Mouse (Mus musculus) hindbrain, embryonic 15.5 days (tissue): Measurements from ENCODE around the gene Pmepa1. TPM values are rescaled to one million over a fixed set of nuclear protein-coding genes. Genes with fewer than 3 reads are reported as not detected.
A peak's percentile ranks its signal among the peaks of the same experiment; 100 is the strongest.

Experiments used
- ATAC-seq: fragments of 200-750 bp; cut with Nextera tagmentation; 2 replicates; pipeline ENCODE4 v1.8.0; 2017; ENCODE audit warnings: low read depth, moderate number of reproducible peaks, moderate TSS enrichment; ENCODE audit not compliant: low FRiP score
- H3K27ac ChIP-seq: fragments of 300-500 bp; sonication (generic); replicated peaks from 2 replicates; pipeline ENCODE4 v1.5.1; 2015; ENCODE audit warnings: mild to moderate bottlenecking, inconsistent platforms
- H3K27me3 ChIP-seq: fragments of 300-500 bp; sonication (generic); 2 replicates; pipeline ENCODE4 v1.6.1; 2015; ENCODE audit warnings: control low read depth, inconsistent platforms
- H3K36me3 ChIP-seq: fragments of 300-500 bp; sonication (generic); 2 replicates; pipeline ENCODE4 v1.6.1; 2015; ENCODE audit warnings: control low read depth, inconsistent platforms
- H3K4me1 ChIP-seq: fragments of 300-500 bp; sonication (generic); replicated peaks from 2 replicates; pipeline ENCODE4 v1.6.1; 2015; ENCODE audit warnings: control low read depth, inconsistent platforms
- H3K4me2 ChIP-seq: fragments of 300-500 bp; sonication (generic); 2 replicates; pipeline ENCODE4 v1.6.1; 2015; ENCODE audit warnings: moderate library complexity, mild to moderate bottlenecking, inconsistent platforms
- H3K4me3 ChIP-seq: fragments of 300-500 bp; sonication (generic); 2 replicates; pipeline ENCODE4 v1.5.1; 2015; ENCODE audit warnings: mild to moderate bottlenecking, inconsistent platforms
- H3K9ac ChIP-seq: fragments of 300-500 bp; sonication (generic); 2 replicates; pipeline ENCODE4 v1.6.1; 2015; ENCODE audit warnings: inconsistent platforms
- H3K9me3 ChIP-seq: fragments of 300-500 bp; sonication (generic); 2 replicates; pipeline ENCODE4 v1.6.1; 2016; ENCODE audit warnings: control low read depth, inconsistent platforms
- whole genome bisulfite sequencing: fragments of 180-500 bp; shearing (Covaris S2); methylation state at CpG from one replicate; pipeline ENCODE4 v1.1.7; 2015; 5-methylcytosine and 5-hydroxymethylcytosine counted together
- polyA plus RNA-seq: library from polyadenylated mRNA; unstranded; fragments of >200 nt; fragmentation: Nextera tagmentation; extraction: Ambion mirVana; gene quantifications from 2 replicates; pipeline ENCODE4 v1.2.1, GENCODE M21; 2015

The Pmepa1 gene
- polyA plus RNA-seq, 1 experiment from 2014 or later, result 5.0 TPM

GRCm38 (mm10) chr2:173249386-173249785, 26.9 kb downstream of the Pmepa1 start:
- H3K4me1 ChIP-seq, result peaks cover 76% of the 10 kb centered on the region
- H3K4me3 ChIP-seq, result no peak overlapping the region
- H3K4me2 ChIP-seq, result no peak overlapping the region
- no peaks in the 10 kb centered on the region for H3K27me3 ChIP-seq
- 40% methylated on average over 3 of the region's 3 CpGs for WGBS
- no peaks in the 10 kb centered on the region for H3K9me3 ChIP-seq
- ATAC-seq, result peak; percentile 19; the same call in 1 of the 2 replicates
- no peak overlapping the region for H3K9ac ChIP-seq
- H3K27ac ChIP-seq, result no peak overlapping the region; the same call in 1 of the 2 replicates
- no peaks in the 10 kb centered on the region for H3K36me3 ChIP-seq

DNA sequence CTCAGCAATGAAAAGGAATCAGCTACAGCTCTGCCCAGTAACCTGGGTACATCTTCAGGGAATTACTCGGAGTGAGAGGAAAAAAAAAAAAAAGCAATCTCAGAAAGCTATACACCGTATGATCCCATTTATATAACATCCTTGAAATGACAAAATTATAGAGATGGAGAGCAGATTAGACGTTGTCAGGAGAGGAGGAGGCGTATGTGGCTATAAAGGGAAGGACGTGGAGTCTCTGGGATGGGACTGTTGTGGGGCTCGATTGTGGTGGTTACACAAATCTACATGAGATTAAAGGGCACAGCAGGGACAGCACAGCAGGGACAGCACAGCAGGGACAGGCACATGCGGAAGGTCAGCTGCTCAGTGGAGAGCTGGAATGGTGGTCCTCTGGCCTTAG, 27.5 kb downstream of the Pmepa1 start:
- Histone ChIP-seq H3K27me3 (no peaks in the 10 kb centered on the region), H3K4me2 (no peak overlapping the region), H3K27ac (no peak overlapping the region), H3K9ac (no peak overlapping the region), H3K4me1 (peaks cover 71% of the 10 kb centered on the region), H3K36me3 (no peaks in the 10 kb centered on the region), H3K4me3 (no peak overlapping the region), H3K9me3 (no peaks in the 10 kb centered on the region)
- 72% methylated on average over 7 of the region's 7 CpGs for WGBS
- no peak; the same call in 1 of the 2 replicates for ATAC-seq

DNA sequence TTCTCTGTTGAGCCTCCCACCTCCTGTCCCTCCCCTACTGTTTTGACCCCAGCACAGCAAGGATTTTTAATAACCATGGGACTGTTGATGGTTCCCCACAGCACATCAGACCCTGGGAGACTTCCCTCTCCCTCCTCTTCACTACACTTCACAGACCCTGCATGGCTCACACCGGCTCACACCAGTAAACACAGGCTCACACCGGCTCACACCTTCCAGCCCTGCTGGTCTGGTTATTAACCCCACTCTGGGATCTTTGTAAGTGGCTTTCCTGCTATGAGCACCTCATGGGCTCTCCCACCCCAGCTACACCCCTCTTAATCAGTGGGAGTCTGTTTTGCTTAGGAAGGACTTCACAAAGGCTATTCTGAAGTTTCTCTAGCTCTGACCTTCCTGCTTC, 28.4 kb downstream of the Pmepa1 start:
- Histone ChIP-seq H3K9ac (no peak overlapping the region), H3K27me3 (no peaks in the 10 kb centered on the region), H3K36me3 (no peaks in the 10 kb centered on the region), H3K4me2 (no peak overlapping the region), H3K27ac (no peak overlapping the region), H3K4me1 (peaks cover 69% of the 10 kb centered on the region), H3K9me3 (no peaks in the 10 kb centered on the region), H3K4me3 (no peak overlapping the region)
- WGBS, result 45% methylated on average over 2 of the region's 2 CpGs
- no peak for ATAC-seq

- Histone ChIP-seq H3K27ac (no peak overlapping the region), H3K9ac (no peak overlapping the region), H3K36me3 (no peaks in the 10 kb centered on the region), H3K27me3 (no peaks in the 10 kb centered on the region), H3K4me3 (no peak overlapping the region), H3K9me3 (no peaks in the 10 kb centered on the region), H3K4me1 (peaks cover 71% of the 10 kb centered on the region), H3K4me2 (no peak overlapping the region)
- ATAC-seq, result no peak
- WGBS, result 14% methylated on average over 2 of the region's 2 CpGs
These were observed 29.1 kb downstream of the Pmepa1 start for GRCm38 (mm10) chr2:173247197-173247596.

DNA sequence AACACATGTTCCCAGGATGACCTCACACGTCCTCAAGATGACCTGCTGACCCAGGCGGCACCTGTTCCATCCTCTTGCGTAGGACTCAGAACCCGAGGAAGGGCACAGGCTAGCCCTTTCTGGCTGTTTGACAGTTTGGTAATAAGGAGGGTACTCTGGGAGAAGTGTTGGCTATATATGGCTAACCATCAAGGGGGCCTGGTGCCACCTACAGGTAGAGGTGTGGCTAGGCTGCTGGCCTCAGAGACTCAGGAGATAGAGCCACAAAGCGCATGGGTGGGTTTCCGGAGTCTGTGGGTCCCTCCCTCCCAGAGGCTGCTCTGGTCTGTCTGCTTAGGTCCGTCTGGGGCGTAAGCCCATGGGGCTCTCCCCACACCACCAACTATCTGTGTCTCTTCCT, 29.6 kb downstream of the Pmepa1 start:
- no peak overlapping the region for H3K4me2 ChIP-seq
- 78% methylated on average over 8 of the region's 8 CpGs for WGBS

DNA sequence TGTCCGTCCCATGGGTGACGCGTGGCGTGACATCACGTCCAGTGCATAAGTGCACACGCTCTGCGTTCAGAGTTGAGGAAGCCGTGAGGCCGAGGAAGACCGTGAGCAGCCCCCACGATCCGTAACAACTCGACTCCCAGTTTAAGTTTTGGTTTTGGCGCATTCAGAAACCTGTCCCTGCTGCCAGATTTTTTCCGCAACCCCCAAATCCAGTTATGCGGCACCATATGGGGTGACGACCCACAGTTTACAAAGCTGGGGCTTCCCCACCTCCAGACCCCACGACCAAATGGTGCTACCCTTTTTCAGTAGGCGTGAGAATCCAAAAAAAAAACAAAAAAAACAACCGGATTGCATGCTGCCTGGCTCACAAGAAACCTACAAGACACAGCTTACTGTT, 31.1 kb downstream of the Pmepa1 start:
- no peak for ATAC-seq
- no peaks in the 10 kb centered on the region for H3K36me3 ChIP-seq
- H3K4me2 ChIP-seq, result no peak overlapping the region
- H3K4me1 ChIP-seq, result peaks cover 65% of the 10 kb centered on the region
- no peak overlapping the region for H3K4me3 ChIP-seq
- H3K27me3 ChIP-seq, result no peaks in the 10 kb centered on the region
- H3K27ac ChIP-seq, result no peak overlapping the region
- no peak overlapping the region for H3K9ac ChIP-seq
- H3K9me3 ChIP-seq, result no peaks in the 10 kb centered on the region
- WGBS, result 86% methylated on average over 20 of the region's 20 CpGs

More for the DNA sequence above, 29.6 kb downstream of the Pmepa1 start:
- Histone ChIP-seq H3K27ac (no peak overlapping the region), H3K9me3 (no peaks in the 10 kb centered on the region), H3K4me1 (peaks cover 66% of the 10 kb centered on the region), H3K9ac (no peak overlapping the region), H3K4me3 (no peak overlapping the region), H3K27me3 (no peaks in the 10 kb centered on the region), H3K36me3 (no peaks in the 10 kb centered on the region)
- ATAC-seq, result no peak

GRCm38 (mm10) chr2:173244108-173244507, 32.2 kb downstream of the Pmepa1 start:
- Histone ChIP-seq H3K36me3 (no peaks in the 10 kb centered on the region), H3K27ac (no peak overlapping the region), H3K4me2 (no peak overlapping the region), H3K9ac (no peak overlapping the region), H3K4me3 (no peak overlapping the region), H3K4me1 (peaks cover 56% of the 10 kb centered on the region), H3K9me3 (no peaks in the 10 kb centered on the region), H3K27me3 (no peaks in the 10 kb centered on the region)
- WGBS, result 73% methylated on average over 3 of the region's 3 CpGs
- ATAC-seq, result no peak

GRCm38 (mm10) chr2:173243616-173244015, 32.7 kb downstream of the Pmepa1 start:
- Histone ChIP-seq H3K4me3 (no peak overlapping the region), H3K9me3 (no peaks in the 10 kb centered on the region), H3K4me2 (no peak overlapping the region), H3K9ac (no peak overlapping the region), H3K4me1 (peaks cover 57% of the 10 kb centered on the region), H3K36me3 (no peaks in the 10 kb centered on the region), H3K27me3 (no peaks in the 10 kb centered on the region), H3K27ac (no peak overlapping the region)
- ATAC-seq, result no peak
- 58% methylated on average over 9 of the region's 9 CpGs for WGBS

GRCm38 (mm10) chr2:173242874-173243273, 33.5 kb downstream of the Pmepa1 start:
- Histone ChIP-seq H3K36me3 (no peaks in the 10 kb centered on the region), H3K4me3 (no peak overlapping the region), H3K9ac (no peak overlapping the region), H3K4me2 (no peak overlapping the region), H3K4me1 (peaks cover 59% of the 10 kb centered on the region), H3K27me3 (no peaks in the 10 kb centered on the region), H3K9me3 (no peaks in the 10 kb centered on the region), H3K27ac (no peak overlapping the region)
- 12% methylated on average over 12 of the region's 12 CpGs for WGBS
- peak; percentile 35; the same call in 1 of the 2 replicates for ATAC-seq

DNA sequence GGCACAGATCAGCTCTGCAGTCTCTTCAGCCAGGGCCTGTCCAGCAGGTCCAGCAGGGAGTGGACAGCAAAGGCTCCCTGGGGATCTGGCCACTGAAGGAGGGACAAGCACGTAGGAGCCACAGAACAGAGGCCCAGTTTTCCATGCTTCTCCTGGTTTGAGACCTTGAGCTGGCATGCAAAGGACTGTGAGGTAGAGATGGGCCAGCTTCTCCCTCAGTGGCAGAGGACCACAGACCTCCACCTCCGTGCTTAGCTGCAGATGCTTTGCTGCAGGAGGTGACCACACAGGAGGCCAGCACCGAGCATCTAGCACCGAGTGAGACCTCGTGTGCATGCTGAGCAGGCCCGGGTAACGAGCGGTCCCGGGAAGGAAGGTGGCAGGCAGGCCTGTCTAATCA, 35.6 kb downstream of the Pmepa1 start:
- no peak overlapping the region for H3K27ac ChIP-seq
- no peak overlapping the region for H3K4me3 ChIP-seq
- peaks cover 68% of the 10 kb centered on the region for H3K4me1 ChIP-seq
- H3K9me3 ChIP-seq, result no peaks in the 10 kb centered on the region
- whole genome bisulfite sequencing, result 25% methylated on average over 9 of the region's 9 CpGs
- H3K4me2 ChIP-seq, result no peak overlapping the region
- no peak overlapping the region for H3K9ac ChIP-seq
- no peak for ATAC-seq
- no peaks in the 10 kb centered on the region for H3K36me3 ChIP-seq
- H3K27me3 ChIP-seq, result no peaks in the 10 kb centered on the region

DNA sequence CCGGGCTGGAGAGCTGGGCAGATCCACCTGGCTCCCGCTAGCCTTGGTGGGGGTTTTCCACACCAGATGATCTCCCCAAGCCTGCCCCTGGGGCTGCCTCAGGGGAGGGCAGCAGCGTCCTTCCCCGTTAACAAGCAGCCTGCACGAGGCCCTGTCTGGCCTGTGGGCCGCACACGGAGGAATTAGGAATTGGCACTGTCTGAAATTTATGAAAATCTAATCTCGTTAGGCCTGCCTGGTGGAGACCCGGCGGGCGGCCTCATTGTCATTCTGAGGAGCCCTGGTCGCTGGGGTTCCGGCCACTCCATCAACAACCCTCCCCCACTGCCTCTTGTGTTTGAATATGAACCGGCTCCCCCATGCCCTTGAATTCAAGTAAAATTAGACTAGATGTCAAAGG, 37.8 kb downstream of the Pmepa1 start:
- Histone ChIP-seq H3K4me2 (no peak overlapping the region), H3K27ac (no peak overlapping the region), H3K27me3 (no peaks in the 10 kb centered on the region), H3K9me3 (no peaks in the 10 kb centered on the region), H3K9ac (peak overlapping the region; percentile 23; the same call in 1 of the 2 replicates), H3K4me3 (no peak overlapping the region), H3K4me1 (peaks cover 76% of the 10 kb centered on the region), H3K36me3 (no peaks in the 10 kb centered on the region)
- ATAC-seq, result no peak
- WGBS, result 8% methylated on average over 14 of the region's 14 CpGs

DNA sequence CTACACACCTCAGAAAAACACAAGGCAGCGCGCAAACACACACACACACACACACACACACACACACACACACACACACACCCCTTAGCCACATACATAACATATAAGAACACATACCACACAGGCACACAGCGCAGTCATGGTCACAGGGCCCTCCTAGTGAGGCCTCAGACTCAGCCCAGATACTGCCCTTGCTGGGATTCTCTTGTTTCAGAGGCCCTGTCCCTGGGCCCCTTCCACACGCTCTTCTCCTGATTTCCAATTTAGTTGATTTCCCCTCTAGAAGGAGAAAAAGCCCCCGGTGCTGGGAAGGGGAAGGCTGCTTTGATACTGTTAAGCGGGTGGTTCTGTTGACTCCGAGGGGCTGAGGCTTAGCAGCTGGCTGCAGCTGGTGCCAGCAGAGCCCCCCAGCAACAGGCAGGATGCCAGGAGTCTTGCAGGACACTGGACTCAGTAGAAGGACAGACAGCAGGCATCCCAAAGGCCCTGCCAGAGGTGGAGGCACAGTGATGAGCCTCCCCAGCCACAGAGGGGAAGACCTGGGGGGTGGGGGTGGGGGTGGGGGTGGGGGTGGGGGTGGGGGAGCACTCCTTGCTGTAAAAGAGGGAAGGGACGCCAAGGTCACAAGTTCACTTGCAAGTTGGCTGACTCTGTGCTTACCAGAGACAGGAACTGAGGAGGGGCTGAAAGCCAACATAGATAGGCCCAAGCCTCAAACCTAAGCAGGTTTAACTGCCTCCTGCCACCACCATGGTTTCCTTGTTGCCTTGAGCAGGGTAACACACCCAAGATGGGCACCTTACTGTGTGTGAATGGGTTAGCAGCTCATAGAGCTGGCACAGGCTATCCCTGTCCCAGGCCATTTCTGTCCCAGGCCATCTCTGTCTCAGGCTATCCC, 40.6 kb downstream of the Pmepa1 start:
- Histone ChIP-seq H3K36me3 (no peaks in the 10 kb centered on the region), H3K4me1 (peaks cover 66% of the 10 kb centered on the region), H3K9ac (no peak overlapping the region), H3K4me2 (no peak overlapping the region), H3K27me3 (no peaks in the 10 kb centered on the region), H3K27ac (0 out of 2 replicates have a peak overlapping the region, but pooled peaks have one; percentile 14), H3K9me3 (no peaks in the 10 kb centered on the region), H3K4me3 (no peak overlapping the region)
- peak; percentile 24; the same call in 1 of the 2 replicates for ATAC-seq
- WGBS, result 45% methylated on average over 8 of the region's 8 CpGs
